Mouse (Mus musculus) ES-E14 (cell line): ENCODE results near the gene Tnip1. TPM values are rescaled to one million over a fixed set of nuclear protein-coding genes. Genes with fewer than 3 reads are reported as not detected.
A peak's percentile ranks its signal among the peaks of the same experiment; 100 is the strongest.

Source experiments
- DNase-seq: peaks from one replicate; pipeline ENCODE4 v3.0.0-alpha.2; 2013; ENCODE audit warnings: low read depth, low spot score
- H3K27ac ChIP-seq: 2 replicates; pipeline ENCODE4 v1.5.1; 2012; ENCODE audit warnings: low read depth, mild to moderate bottlenecking, low read length, moderate library complexity, mixed read lengths; ENCODE audit not compliant: poor library complexity, insufficient read depth, severe bottlenecking
- H3K36me3 ChIP-seq: 2 replicates; pipeline ENCODE4 v1.6.1; 2012; ENCODE audit warnings: mild to moderate bottlenecking, low read length, moderate library complexity, mixed read lengths; ENCODE audit not compliant: control insufficient read depth, poor library complexity, insufficient read depth, severe bottlenecking
- H3K4me1 ChIP-seq, 2 experiments: fragments of 150-350 bp in 1 of 2; sonication (generic) in 1 of 2; 2 replicates each; pipeline ENCODE4 v1.6.1; 2012; ENCODE audit warnings: low read length in 2 of 2, mild to moderate bottlenecking in 1 of 2, mixed read lengths in 1 of 2; ENCODE audit not compliant: control insufficient read depth in 2 of 2, insufficient read depth in 2 of 2, poor library complexity in 1 of 2
- H3K4me3 ChIP-seq, 2 experiments: fragments of 150-350 bp in 1 of 2; sonication (generic) in 1 of 2; 2 replicates each; pipeline ENCODE4 v1.5.1; 2012; ENCODE audit warnings: low read length in 2 of 2, low read depth in 1 of 2, mild to moderate bottlenecking in 1 of 2, mixed read lengths in 1 of 2; ENCODE audit not compliant: insufficient read depth in 1 of 2, poor library complexity in 1 of 2, severe bottlenecking in 1 of 2
- H3K9ac ChIP-seq: 2 replicates; pipeline ENCODE4 v1.6.1; 2012; ENCODE audit warnings: low read depth, mild to moderate bottlenecking, low read length, mixed read lengths; ENCODE audit not compliant: poor library complexity, insufficient read depth, severe bottlenecking
- H3K9me3 ChIP-seq: fragments of 150-350 bp; sonication (generic); 2 replicates; pipeline ENCODE4 v1.6.1; 2012; ENCODE audit warnings: low read depth, mild to moderate bottlenecking, low read length; ENCODE audit not compliant: control insufficient read depth, insufficient read depth
- CHD2 ChIP-seq: IDR thresholded peaks from 2 replicates; pipeline ENCODE4 v1.6.1; 2014; ENCODE audit warnings: mild to moderate bottlenecking, low read depth, low read length, inconsistent platforms
- HCFC1 ChIP-seq: IDR thresholded peaks from 2 replicates; pipeline ENCODE4 v1.6.1; 2012; ENCODE audit warnings: low read length, inconsistent platforms, borderline replicate concordance; ENCODE audit not compliant: insufficient read depth
- MAFK ChIP-seq: IDR thresholded peaks from 2 replicates; pipeline ENCODE4 v1.6.1; 2014; ENCODE audit warnings: mild to moderate bottlenecking, low read depth, low read length, inconsistent platforms; ENCODE audit not compliant: insufficient read depth
- ZC3H11A ChIP-seq: IDR thresholded peaks from 2 replicates; pipeline ENCODE4 v1.6.1; 2012; ENCODE audit warnings: low read depth, mild to moderate bottlenecking, inconsistent platforms, low read length, borderline replicate concordance
- ZNF384 ChIP-seq: IDR thresholded peaks from 2 replicates; pipeline ENCODE4 v1.6.1; 2012; ENCODE audit warnings: low read depth, low read length, inconsistent platforms
- in situ Hi-C, 2 experiments: fragments of 600-800 bp; cut with MboI; formaldehyde crosslinking; loops; one replicate each; pipeline ENCODE4 v1.15.1; 2025; ENCODE audit warnings: low sequenced_read_pairs in 2 of 2, inconsistent platforms in 1 of 2; ENCODE audit not compliant: unreplicated experiment in 2 of 2
- total RNA-seq: library from RNA; depleted of rRNA; stranded (reverse); fragments of 300-350 nt; gene quantifications from 2 replicates; pipeline ENCODE4 v1.2.3, GENCODE M21; 2012

Tnip1 gene
- total RNA-seq, 1 experiment, result 14.3 TPM

DNA sequence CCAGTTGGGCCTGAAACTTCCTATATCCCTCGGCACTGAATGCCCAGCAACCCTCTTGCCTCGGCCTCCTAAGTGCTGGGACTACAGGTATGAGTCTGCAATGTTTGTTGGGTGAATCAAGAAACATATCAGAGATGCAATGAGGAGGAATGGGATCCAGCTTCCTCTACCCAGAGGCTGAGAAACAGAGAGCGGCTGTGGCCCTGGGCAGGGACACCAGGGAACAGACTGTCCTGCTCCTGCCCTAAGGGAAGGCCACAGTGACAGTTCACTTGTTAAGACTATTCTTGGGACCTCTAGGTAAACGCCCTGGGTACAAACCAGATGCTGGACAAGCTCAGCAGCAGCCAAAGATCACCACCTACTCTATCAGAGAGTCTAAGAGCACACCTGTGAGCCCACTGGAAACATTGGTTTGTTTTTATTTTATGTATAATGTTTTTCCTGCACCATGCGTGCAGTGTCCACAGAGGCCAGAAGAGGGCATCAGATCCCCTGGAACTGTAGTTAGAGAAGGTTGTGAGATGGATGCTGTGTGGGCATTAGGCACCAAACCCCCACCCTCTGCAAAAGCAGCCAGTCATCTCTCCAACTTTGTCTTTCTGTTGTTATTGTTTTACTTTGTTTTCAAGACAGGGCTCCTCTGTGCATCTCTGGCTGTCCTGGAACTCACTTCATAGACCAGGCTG, 31.2 kb downstream of the Tnip1 start:
- Histone ChIP-seq H3K9me3 (no peaks in the 10 kb centered on the region), H3K4me1 (peaks cover 7 to 14% of the 10 kb centered on the region in 2 experiments; a peak in 3 of 4 replicates), H3K36me3 (peaks cover 58% of the 10 kb centered on the region), H3K9ac (no peak overlapping the region), H3K4me3 (no peak overlapping the region), H3K27ac (no peak overlapping the region)
- in situ Hi-C loops, result loop anchor here (5.0 kb wide), 1 partner anchor 56 kb away; no protein-coding TSS in a partner anchor
- peak; percentile 37; the same call in 1 of the 2 replicates for TF ChIP-seq ZC3H11A
- no peak for TF ChIP-seq CHD2
- DNase-seq, result no peak

DNA sequence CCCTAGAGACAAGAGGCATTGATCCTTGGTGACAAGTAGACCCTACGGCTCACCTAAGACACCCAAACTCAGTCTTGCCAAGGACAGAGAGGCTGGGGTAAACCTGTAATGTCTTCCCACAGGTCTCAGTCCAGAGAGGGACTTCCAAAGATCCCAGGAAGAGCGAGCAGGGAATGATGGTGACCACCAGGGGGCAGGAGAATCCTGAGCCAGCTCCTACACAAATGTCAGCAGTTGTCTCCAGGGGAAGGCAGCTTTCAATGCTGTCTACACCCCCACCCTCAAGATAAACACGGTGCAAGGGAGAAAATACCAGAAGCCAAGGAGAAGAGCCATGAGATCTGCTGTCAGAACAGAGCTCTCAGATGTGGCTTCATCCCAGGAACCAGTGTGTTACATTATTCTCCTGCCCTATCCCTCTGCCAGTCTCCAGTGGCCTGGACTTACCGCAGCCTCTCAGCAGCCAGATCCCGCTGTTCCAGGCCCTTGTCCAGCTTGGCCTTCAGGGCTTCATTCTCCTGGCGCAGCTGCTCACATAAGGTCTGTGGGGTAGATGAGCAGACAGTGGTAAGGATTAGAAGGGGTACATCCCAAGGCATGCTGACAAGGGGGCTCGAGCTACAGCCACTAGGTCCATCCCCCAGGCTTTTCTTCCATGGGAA, 32.3 kb downstream of the Tnip1 start:
- in situ Hi-C loops, result loop anchor here (5.0 kb wide), 1 partner anchor 57 kb away; no protein-coding TSS in a partner anchor
- Histone ChIP-seq H3K9ac (no peak overlapping the region), H3K4me1 (peaks cover 0 to 4% of the 10 kb centered on the region in 2 experiments; a peak in 3 of 4 replicates), H3K36me3 (peaks cover 62% of the 10 kb centered on the region), H3K9me3 (no peaks in the 10 kb centered on the region), H3K27ac (no peak overlapping the region), H3K4me3 (no peak overlapping the region)
- DNase-seq, result no peak
- TF ChIP-seq MAFK, result no peak
- no peak for TF ChIP-seq CHD2
- no peak for TF ChIP-seq ZNF384
- TF ChIP-seq HCFC1, result no peak
- peak; percentile 61; the same call in 1 of the 2 replicates for TF ChIP-seq ZC3H11A

DNA sequence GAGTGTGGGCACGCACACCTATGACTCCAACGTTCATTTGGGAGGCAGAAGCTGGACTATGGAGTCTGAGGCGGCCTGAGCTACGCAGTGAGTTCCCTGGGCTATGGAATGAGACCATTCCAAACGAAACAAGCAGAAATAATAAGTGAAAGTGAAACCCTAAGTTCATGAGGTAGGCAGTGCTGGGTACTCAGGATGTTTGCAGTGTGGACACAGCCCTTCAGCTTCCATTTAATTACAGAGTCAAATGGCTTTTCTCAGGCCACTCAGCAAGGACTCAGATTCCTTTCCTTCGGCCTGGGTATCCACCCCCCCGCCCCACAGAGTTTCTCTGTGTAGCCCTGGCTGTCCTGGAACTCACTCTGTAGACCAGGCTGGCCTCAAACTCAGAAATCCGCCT, 33.0 kb downstream of the Tnip1 start:
- in situ Hi-C loops, result loop anchor here (5.0 kb wide), 1 partner anchor 58 kb away; no protein-coding TSS in a partner anchor
- Histone ChIP-seq H3K4me1 (0 out of 4 replicates have a peak, but pooled peaks cover 0 to 2% of the 10 kb centered on the region in 2 experiments), H3K4me3 (no peak overlapping the region), H3K9me3 (no peaks in the 10 kb centered on the region), H3K27ac (no peak overlapping the region), H3K9ac (no peak overlapping the region), H3K36me3 (peaks cover 59% of the 10 kb centered on the region)
- TF ChIP-seq MAFK (no peak), HCFC1 (no peak), ZC3H11A (no peak), ZNF384 (no peak), CHD2 (no peak)
- DNase-seq, result no peak

DNA sequence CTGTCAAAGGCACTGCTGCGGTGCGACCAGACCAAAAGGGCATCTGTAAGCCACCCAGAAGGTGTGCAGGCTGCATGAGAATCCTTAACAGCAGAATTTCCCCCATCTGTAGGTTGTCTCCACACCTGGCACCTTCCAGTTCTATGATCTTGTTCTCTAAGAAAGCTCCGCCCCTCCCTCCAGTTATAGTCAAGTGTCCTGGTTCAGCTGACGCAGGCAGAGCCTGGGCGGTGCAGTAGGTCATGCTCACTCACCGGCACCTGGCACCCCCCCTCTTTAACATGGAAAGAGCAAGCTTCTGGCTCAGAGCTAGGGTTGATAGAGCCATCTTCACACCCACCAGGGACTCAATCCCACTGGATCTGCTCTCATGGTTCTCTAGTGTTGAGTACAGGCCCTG, 33.4 kb downstream of the Tnip1 start:
- H3K36me3 ChIP-seq, result peaks cover 60% of the 10 kb centered on the region
- H3K9me3 ChIP-seq, result no peaks in the 10 kb centered on the region
- in situ Hi-C loops, result no loop called here
- no peak for DNase-seq
- H3K27ac ChIP-seq, result no peak overlapping the region
- H3K4me3 ChIP-seq, result no peak overlapping the region
- 0 out of 4 replicates have a peak, but pooled peaks cover 0 to 2% of the 10 kb centered on the region in 2 experiments for H3K4me1 ChIP-seq
- H3K9ac ChIP-seq, result no peak overlapping the region
- TF ChIP-seq CHD2 (no peak), ZC3H11A (no peak), MAFK (no peak), ZNF384 (no peak)
